Mouse (Mus musculus): Measurements from ENCODE around the gene Gm14744. TPM values are rescaled to one million over a fixed set of nuclear protein-coding genes. Genes with fewer than 3 reads are reported as not detected.
"Not testable (repeated sequence)": the region's sequence is repeated elsewhere in the genome, so short reads cannot be mapped to it uniquely, and the experiment has no call there.

Gm14744 gene
- total RNA-seq (2021): not detected
- long read RNA-seq, experiment 1: 0 reads
- long read RNA-seq, experiment 2: 0 reads

DNA sequence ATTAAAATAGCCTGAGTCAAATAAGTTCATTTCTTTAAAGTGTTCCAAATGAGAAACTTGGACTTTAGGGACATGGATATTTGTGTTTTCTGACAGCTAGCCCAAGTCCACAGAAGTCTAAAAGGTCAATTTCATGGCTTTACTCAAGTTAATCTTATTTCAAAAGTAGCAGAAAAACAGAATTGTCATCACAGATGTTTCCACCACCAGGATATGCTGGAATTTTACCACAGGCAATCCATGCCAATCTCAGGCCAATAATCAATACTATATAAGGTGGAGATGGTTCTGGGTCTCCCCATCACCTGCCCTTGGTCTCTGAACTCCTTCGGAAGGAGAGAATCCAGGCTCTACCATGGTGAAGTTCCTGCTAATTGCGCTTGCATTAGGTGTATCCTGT, at the start of gene Gm14744:
Gene Gm14744 (plus strand): TSS at position 301 of the 400 bp plus-strand sequence.
- intact Hi-C loops (cut with DNase I): loop anchor here (10.0 kb wide), 1 partner anchor 50 kb away; no protein-coding TSS in a partner anchor
- not testable (repeated sequence) for DNase-seq (ENCODE audit: low spot score in 2 of 2)

DNA sequence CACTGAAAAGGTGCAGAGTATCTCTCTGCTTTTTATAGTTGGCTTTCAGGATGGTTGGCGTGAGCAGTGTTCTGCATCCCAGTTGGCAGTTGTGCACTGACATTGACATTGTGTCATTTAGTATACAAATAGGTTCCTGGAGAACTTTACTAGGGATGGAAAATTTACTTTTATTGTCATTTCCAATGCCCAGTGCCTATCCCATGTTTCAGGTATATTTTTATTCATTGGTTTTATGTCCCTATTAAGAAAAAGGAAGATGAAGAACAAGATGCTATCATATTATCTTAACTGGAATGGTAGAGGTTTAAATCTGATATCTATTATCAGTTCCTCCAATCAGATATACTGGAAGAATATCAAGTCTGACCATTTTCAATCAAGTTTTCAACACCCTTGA, 11.0 kb upstream of the Gm14744 start, which contains the start of gene Pbsn:
Gene Pbsn (minus strand): TSS at position 101 of the 400 bp plus-strand sequence.
- no peak for DNase-seq (ENCODE audit: low spot score in 2 of 2)
- intact Hi-C loops (cut with DNase I): no loop called here

DNA sequence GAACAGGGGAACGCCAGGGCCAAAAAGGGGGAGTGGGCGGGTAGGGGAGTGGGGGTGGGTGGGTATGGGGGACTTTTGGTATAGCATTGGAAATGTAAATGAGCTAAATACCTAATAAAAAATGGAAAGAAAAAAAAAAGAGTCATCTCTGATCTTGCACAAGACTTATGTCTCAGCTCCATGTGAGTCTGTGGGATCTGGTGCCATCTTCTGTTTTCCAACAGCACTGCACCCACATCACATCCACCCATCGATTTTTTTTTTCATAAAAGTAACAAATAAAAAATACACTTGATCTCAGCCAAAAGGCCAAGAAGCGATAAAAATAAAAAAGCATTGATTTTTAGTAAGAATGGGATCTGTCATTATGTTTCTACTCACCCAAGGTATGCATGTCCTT, 15.5 kb downstream of the Gm14744 start:
- intact Hi-C loops (cut with DNase I): not testable (repeated sequence)
- peak in 1 of 2 experiments; percentile 1 for DNase-seq (ENCODE audit: low spot score in 2 of 2)

Other genes starting within 250 kb of the Gm14744 start
- gene Prkx, start 68.5 kb upstream of the Gm14744 start, total RNA-seq (2021): 1 to 10 TPM; 8.7 to 9.7 TPM
- not detected for gene Pbsn, start 11.1 kb upstream of the Gm14744 start, total RNA-seq (2021)
- not detected for gene 5430402E10Rik, start 60.3 kb downstream of the Gm14744 start, total RNA-seq (2021)
- not detected for gene Obp1a, start 226.6 kb downstream of the Gm14744 start, total RNA-seq (2021)

Measured in left cerebral cortex, postnatal 14 days (tissue).